Mouse (Mus musculus) ovary, postnatal 36 days (tissue): ENCODE data around the gene Dcp1b.
"Not testable (repeated sequence)": the region's sequence is repeated elsewhere in the genome, so short reads cannot be mapped to it uniquely, and the experiment has no call there.

Experiments
- DNase-seq: peaks from one replicate; pipeline ENCODE4 v3.0.0; 2022; ENCODE audit warnings: low spot score, mixed read lengths

Dcp1b gene

DNA sequence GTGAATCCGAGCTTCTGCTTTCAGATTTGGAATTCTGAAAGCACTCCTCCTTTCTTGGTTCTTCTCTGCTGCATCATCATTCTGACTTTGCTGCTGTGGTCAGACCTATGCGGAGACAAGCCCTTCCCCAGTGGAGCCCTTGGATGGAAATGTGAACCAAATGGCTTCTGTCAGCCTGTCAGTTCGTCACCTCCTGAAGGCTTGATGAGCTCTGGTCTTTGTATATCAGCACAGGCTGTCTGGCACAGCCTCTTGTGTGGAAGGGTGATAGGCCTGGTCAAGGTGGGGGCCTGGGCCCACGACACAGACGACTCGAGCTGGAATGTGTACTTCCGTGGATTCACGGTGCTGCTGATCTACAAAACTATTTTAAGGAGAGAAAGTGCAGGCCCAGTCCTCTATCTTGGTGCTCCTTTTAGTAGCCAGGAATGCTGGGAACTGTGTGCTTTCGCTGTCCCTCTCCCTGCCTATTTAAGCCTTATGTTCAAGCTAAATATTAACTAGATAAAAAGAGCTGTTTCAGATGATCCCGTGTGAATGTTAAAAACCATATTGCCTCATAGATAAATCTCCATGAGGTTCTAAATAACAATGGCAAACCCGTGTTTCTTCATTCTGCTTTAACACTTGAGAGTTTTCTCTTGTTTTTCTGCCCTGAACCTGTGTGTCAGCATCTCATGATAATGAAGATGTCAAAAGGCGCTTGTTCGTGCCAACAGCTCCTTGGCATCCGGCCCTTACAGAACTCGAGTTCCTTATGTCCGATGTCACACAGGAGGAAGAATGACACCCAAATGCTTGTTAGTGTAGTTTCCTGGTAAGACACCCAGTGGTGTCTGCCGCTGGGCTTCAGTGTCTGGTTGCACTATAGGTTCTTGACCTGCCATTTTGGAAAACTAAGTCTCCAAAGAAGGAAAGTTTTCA, 21.6 kb downstream of the Dcp1b start, which contains the start of gene Cacna1c:
Cacna1c (minus strand) TSS at position 37 of the 924 bp plus-strand sequence.
- DNase-seq: no peak

DNA sequence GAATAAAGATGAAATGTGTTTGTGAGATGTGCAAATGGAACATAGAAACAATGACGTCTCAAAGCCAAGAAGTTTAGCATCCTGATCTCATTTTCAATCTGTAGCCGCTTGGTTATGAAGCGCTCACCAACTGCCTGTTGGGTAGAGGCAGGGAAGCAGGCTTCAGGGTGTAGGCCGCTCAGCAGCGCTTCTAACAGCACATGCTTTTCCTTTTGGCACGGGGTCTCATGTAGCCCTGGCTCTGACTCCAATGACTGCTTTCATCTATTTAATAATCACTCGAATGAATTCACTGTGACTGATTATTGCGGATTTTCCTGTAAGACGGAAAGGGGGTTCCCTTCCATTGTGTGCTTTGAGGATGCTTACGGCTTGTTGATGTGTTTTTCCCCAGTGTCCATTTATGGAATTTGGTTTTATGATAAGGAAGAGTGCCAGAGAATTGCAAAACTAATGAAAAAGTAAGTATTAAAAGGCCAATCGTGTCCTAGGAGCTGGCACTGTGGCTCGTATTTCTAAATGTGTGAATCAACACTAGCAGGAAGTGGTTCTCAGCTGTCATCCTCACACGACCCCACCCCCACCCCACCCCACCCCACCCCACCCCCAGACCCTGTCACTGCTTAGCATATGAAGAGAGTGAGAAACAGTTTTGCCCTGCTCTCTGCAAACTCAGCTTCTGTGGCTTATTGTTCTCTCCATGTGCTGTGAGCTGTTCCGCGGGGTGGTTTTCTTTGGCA, 23.7 kb downstream of the Dcp1b start:
- DNase-seq: no peak

DNA sequence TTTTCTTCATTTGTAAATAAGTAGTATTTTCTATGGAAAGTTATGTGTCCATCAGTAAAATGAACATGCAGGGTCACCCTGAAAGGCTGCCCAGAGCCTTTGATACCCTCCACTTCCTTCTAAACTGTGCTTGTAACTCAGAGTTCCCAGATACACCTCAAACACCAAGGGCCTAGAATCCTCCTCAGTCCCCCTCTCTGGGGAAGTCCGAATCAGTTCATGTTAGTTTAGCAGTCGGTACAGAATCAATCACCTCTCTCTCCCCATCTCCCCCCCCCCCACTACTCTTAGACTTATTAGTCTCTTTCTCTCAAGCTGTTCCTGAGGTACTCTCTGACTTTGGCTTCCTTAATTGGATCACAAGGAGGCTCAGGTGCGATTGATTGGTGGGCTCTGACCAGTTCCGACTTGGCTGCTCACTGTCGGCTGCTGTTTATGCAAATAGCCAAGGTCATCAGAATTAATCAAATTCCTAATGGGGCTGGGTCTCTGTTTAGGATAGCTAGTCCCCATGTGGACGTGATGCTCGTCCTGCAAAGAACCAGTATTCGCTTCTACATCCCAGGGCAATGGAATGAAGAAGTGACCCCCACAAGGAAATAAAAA, 24.3 kb downstream of the Dcp1b start:
- no peak for DNase-seq

DNA sequence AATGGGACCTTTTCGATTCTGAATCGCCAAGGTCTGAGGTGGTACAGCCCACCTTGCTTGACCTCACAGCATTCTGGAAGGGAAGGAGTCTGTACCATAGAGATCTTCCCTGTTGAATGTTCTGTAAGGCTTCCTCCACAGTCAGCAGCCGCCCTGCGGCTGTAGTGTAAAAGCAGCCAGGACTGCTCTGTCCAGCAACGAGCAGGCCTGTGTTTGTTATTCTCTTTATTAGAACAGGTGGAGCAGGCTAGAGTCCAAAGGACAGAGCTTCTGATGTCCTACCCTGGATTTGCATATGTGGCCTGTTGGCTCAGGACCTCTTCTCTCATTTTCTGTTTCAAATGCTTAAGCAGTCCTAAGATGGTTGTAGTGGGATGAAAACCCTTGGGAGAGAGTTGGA, 25.3 kb downstream of the Dcp1b start:
- no peak for DNase-seq

DNA sequence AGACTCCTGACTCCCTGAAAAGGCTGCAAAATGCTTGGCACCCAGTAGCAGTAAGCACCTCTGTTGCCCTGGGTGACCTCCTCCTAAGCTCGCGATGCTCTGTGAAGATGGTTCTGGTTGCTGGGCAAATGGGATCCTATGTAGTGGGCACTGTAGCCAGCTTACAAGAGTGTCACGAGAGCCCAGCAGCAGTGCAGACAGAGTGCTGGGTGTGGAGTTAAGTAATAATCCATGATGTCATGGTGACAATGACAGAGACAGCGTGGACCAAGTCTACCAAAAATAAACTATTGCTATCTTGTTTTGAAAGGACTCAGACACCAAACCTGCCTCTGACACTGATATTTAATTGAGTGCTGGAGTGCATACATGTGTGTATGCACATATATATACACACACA, 26.5 kb downstream of the Dcp1b start:
- DNase-seq: no peak

DNA sequence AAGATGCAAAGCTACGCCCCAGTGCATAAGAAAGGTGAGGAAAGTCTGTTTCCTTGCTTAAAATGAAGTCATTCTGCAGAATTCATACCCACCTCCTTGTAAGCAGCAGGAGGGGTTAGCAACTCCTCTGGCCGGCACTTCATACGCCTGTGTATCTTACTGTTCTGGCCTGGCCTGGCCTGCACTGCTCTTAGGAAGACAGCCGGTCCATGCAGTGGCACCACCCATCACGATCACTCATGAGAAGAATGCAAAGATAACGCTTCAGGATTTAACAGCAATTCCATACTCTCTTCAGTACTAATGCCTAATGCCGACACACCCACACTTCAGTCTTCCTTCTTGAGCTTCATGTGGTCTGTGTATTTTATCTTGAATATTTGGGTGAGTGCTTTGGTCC, 29.2 kb downstream of the Dcp1b start:
- DNase-seq: no peak

DNA sequence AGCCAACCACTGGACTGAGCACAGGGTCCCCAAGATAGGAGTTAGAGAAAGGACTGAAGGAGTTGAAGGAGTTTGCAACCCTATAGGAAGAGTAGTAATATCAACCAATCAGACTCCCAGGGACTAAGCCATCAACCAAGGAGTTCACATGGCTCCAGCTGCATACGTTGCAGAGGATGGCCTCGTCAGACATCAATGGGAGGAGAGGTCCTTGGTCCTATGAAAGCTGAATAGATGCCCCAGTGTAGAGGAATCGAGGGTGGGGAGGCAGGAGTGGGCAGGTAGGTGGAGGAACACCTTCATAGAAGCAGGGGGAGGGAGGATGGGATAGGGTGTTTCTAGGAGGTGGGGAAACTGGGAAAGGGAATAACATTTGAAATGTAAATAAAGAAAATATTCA, 29.9 kb downstream of the Dcp1b start:
- DNase-seq: no peak

DNA sequence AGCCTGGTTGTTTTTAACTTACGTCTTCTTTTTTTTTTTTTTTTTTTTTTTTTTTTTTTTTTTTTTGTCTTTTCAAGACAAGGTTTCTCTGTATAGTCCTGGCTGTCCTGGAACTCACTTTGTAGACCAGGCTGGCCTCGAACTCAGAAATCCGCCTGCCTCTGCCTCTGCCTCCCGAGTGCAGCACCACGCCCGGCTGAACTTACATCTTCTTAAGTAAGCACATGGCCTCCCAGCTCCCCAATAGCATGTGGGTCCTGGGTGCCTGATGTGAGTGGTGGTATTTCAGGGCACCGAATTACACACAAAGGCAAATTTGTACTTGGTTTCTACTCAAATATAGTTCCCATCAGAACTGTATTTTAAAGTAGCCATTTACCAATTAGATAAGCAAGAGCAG, 31.0 kb downstream of the Dcp1b start:
- not testable (repeated sequence) for DNase-seq

DNA sequence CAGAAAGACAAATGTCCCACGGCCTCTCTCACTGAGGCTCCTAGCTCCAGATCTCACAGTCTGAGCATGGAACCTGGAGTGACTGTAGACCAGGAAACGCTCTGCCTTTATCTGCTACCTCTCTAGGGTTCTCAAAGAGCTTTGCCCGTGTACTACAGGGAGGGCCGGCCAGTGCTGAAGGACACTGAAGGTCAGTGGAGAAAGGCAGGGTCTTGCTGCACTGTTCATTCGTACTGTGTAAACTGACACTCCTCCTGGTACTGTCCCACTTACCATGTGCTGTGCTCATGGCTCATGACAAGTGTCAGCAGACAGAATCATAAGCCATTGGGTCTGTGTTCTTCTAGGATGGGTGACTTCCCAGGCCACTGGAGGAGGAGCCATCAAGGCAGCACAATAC, 38.3 kb downstream of the Dcp1b start:
- no peak for DNase-seq

DNA sequence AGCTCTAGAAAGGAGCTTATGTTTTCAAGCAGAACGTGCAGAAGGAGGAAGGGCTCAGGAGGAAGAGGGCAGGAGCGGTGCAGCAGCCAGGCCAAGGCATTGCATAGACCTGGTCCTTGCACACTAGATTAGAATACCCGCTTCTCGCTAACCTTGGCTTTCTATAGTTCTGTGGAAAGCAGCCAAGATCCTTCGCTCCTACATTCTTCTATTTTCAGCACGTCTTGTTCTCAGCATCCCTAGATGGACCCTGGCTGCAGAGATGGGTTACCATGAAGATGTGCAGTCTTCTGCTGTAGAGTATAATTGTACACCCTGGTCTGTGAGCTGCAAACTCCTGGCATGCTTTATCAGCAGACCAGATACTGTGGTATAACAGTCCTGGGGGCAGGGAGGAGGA, 39.1 kb downstream of the Dcp1b start:
- no peak for DNase-seq

DNA sequence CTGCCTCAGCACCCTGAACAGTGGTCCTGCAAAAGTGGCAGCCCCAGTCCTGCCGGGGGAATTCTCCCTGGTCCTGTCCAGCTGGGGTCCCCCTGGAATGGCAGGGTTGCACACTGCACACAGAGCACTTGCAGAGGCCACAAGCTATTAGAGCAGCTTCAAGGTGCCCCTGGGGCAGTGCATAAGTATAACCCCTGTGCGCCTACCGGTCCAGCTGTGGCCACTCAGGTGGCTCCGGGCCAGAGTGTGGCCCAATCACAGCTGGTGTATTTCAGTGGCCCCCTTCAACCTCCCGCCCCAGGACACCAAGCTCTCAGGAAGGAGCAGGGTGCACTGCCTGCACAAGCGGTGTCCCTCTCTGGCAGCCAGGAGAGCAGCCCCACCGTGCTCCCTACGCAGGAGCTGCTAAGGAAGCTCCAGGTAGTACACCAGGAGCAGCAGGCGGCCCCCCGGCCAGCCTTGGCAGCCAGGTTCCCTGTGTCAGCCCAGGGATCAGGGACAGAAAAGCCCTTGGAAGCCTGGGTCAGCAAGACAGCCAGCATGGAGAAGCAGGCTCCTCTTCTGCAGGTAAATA, 40.1 kb downstream of the Dcp1b start:
- no peak for DNase-seq

DNA sequence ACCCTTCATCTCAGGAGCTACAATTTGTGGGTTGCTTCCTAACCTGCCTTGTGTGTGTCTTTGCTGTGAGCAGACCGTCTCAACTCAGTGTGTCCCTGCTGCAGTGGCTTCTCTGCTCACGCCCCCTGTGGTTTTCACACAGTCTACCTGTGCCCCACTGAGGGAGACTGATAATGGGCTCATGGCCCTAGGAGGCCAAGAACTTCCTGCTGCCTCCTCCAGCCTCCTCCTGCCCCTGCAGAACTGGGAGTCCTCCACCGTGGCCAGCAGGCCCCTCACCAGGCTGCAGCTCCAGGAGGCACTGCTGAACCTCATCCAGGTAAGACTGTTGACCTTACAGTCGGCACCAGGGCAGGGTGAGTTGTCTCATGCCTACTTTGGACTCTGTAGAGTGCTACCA, 42.6 kb downstream of the Dcp1b start:
- no peak for DNase-seq

DNA sequence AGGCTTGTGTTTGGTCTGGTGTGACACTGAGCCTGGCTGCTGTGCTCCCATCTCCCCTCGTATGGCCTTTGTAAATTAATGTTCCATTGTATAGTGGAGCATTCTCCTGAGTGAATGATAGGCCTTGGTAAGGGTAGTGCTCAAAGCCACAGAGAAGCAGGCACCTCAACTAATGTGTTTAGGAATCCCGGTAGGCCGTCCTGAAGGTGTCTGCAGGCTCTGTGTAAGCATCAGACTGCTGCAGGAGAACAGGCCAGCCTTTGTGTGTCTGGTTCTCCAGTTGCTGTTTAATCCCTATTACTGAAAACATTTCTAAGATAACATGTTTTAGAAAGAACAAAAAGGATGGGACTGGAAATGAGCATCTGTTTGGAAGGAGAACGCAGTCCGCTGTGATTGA, 43.5 kb downstream of the Dcp1b start:
- DNase-seq: no peak

DNA sequence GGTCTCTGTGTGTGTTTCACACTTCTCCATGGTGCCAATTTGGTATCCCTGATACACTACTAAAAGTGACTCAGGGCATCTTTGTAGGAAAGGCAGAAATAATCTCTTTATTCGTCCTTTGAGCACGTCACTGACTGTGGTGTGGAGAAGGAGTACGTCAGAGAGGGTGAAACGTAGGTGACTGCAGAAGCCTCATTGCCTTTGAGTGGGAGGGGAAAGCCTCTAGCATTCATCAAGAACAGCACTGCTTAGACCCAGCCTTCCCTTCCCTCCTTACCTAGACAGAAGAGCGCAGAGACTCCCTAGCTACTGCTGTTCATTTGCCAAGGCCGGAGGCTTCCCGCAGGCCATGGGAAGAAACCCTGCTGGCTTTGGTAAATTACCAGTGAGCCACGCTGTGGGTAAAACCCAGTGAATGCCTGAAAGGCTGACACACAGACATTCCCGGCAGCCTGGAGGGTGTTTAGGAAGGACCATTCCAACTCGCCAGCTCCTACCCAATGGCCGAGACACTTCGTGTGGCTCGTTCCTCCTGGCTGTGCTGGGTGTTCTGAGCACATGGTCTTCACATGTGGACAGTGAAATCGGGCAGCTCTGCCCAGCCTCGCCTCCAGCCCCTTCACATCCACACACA, 44.3 kb downstream of the Dcp1b start:
- DNase-seq: no peak

DNA sequence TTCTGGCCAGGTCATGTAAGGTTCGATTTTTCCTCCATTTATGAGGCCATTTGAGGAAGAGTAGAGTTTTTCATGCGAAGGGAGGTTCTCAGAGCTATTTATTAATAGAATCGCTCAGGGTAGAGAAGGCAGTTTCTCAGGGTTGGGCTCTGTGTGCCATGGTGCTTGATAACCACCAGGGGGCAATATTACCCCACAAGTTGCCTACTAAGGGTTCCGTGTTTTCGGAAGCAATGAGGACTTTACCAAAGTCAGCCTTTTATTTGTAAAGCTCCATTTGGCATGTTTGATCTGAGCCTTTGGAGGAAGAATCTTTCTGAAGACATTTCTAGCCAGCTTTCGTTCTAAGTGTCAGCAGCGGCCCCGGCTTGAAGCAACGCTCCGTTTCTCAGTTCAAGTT, 45.2 kb downstream of the Dcp1b start:
- DNase-seq: no peak

DNA sequence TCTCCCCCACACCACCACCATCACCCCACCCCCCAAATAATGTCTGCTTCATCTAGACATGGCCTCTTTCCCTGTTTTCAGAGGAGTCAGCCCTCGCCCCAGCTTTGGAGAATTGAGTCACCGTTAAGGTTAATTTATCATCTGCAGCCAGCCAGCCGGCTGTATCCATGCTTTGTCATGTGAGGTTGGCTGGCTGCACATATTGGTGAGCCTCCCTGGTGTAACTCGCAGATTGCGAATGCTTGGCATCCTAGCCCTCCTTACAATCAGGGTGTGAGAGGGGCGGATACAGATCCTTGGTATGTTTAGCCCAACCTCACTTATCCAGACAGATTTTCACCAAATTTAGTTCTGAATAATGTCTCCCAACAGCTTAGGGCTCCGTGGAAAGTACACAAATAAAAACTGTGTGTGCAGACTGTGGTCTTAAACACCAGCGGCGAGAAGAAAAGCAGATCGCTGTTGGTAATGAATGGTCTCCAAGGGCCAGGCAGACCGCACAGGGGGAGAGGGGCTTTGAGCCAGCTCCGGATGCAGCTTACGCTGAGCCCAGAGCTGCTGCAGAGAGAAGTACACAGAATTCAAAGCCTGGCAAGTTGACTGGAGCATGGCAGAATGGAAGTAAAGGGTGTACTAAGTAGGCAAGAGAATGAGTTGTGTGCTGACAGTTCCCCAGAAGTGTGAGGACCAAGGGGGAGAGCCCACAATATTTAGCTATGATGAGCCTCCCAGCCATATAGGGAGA, 49.6 kb downstream of the Dcp1b start:
- DNase-seq: no peak

DNA sequence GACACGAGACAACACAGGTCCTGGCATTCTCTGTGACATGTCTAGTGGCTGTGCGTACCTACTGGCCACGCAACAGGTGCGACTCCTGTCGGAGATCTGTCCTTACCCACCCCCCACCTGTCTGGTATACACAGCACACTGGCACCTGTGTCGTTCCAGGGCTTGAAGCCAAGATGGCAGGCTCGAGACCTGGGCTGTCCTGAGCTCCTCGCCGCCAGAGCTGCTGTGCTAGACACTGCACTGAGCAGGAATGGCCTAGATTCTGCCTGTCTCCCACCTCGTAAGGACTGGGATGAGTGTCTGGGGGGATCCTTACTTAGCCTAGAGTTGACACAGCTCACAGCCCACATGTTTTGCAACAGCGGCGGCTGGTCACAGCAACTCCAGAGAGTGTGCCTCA, 50.2 kb downstream of the Dcp1b start:
- no peak for DNase-seq

DNA sequence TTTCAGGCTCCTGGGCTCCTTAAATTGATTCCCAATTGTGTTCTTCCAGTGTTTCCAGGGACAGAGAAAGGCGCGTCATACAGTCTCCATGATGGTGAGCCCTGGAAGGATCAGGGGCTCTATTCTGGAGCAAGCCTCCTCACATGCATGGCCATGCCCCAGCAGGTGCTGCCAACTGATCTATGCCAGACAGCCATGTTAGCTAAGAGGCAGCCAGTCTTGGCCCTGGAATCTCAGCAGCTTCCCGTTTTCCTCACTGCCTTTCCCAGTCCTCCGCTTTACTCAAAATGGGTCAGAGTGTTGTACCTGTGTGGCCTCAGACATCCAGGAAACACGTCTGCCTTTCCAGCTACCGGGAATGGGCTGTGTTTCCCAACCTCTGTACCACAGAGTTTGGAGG, 50.7 kb downstream of the Dcp1b start:
- DNase-seq: no peak

DNA sequence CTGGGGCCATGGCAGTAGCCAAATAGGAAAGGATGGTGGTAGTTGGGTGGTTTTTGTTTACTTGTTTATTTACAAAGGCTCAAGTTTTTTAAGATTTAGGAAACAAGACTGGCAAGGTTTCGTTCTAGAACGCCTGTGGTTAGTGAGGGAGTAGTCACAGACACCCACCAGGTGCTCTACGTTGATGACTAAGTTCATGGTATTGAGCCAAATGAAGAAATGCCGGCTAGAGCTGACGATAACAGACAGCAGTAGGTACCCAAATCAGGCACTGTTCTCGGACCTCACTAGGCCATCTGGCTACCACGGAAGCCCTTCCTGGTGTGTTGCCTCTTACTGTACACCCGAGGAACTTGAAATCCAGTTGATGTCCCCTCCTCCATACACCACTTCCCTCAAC, 51.9 kb downstream of the Dcp1b start:
- DNase-seq: no peak

DNA sequence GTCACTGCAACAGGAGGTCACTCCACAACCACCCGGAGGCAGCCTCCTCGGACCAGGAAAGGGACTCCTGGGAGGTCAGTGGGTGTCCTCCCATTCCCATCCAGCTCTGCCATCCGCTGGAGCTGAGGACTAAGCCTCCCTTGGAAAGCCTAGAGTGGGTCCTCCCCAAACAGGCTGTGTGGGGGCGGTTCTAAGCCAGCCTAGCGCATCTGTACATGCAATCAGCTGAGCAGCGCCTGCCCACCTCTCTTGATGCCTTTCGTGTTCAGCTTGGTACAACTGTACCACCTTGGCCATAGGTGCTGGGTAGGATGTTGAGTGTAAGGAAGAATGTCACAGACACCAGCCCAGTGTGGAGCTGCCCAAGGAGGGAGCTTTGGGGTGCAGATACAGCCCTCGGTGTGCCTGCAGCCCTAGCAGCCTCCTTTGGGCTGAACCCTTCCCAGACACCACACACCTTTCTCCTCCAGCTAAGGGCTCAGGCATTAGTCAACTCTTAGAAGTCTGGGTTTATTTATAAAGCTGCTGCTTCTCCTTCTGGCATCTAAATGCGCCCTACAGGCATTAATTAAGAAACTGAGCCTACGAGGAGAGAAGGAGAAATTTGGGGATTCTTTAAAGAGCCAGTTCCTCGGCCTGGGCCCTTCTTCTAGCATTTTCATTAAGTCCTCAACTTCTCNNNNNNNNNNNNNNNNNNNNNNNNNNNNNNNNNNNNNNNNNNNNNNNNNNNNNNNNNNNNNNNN, 54.0 kb downstream of the Dcp1b start:
- DNase-seq: no peak

DNA sequence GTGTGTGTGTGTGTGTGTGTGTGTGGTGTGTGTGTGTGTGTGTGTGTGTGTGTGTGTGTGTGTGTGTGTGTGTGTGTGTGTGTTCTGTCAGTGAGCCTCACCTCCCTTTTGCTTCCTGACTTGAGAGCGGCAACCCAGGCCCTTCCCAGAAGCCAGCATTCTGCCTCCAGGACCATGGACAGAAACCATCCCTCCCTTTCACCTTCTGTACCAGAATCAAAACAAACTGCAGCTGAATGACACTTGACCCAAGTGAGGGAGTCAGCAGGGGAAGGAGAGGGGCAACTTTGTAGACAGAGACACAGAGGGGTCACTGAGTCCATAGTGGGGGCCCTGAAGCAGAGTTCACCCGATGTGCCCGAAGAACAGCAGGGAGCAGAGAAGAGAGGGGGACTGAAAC, 58.0 kb downstream of the Dcp1b start:
- no peak for DNase-seq
